Mouse (Mus musculus) kidney, adult 2 months (tissue): ENCODE measurements around the gene Armc12.
A peak's percentile ranks its signal among the peaks of the same experiment; 100 is the strongest.

Experiments
- CTCF ChIP-seq: fragments of 200-500 bp; conservative IDR thresholded peaks from 2 replicates; pipeline ENCODE4 v1.5.1; 2011; ENCODE audit warnings: low read depth, mild to moderate bottlenecking, control low read depth, low read length, moderate library complexity, mixed read lengths; ENCODE audit not compliant: insufficient read depth, insufficient read length
- POLR2A ChIP-seq: fragments of 200-500 bp; IDR thresholded peaks from one replicate; pipeline ENCODE4 v1.6.1; 2011; ENCODE audit warnings: low read depth, low read length, control low read depth

- TF ChIP-seq CTCF (peak; percentile 96), POLR2A (no peak)
These were observed 2.6 kb upstream of the Armc12 start for GRCm38 (mm10) chr17:28528043-28528351.
